Mouse (Mus musculus): ENCODE data around the gene Nr4a1.

DNA sequence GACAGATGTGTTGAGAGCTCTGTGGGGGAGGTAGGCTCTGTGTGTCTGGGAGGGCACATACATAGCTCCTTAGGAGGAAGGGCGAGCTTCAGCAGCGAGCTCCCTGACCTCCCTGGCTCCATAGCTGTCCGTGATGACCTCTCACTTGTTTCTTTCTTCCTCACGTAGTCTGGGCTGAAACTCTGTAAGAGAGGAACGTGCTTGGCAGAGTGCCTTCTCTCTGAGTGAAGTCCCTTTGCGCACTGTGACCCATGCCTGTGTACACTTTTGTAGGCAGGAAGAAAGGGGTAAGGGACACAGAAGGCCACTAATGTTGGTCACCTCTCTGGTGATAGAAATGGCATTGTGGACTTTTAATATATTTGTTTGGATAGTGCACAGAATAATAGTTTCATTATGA is 33.3 kb downstream of the Nr4a1 start:
- TF ChIP-seq EP300 (IDR thresholded peaks at IDR 0.05; ENCODE audit: low read depth) (no peak), CTCF (IDR thresholded peaks at IDR 0.05; ENCODE audit: low read depth) (no peak)
